Mouse (Mus musculus): ENCODE measurements around the gene Arpc2. TPM values are rescaled to one million over a fixed set of nuclear protein-coding genes. Genes with fewer than 3 reads are reported as not detected.

The Arpc2 gene
- polyA plus RNA-seq, 1 experiment from 2014 or later, result 316 TPM

- no peak for DNase-seq (ENCODE audit: low spot score, missing footprints)
- 85% methylated on average over 5 of the region's 5 CpGs for WGBS
- H3K9me3 ChIP-seq (ENCODE audit: control insufficient read depth, low read length), result no peaks in the 10 kb centered on the region
- no peaks in the 10 kb centered on the region for H3K36me3 ChIP-seq (ENCODE audit: control insufficient read depth, insufficient read depth, low read length)
- H3K27ac ChIP-seq (ENCODE audit: low read depth, low read length), result no peak overlapping the region
- ATAC-seq (ENCODE audit: low FRiP score), result no peak
- peaks cover 2% of the 10 kb centered on the region for H3K27me3 ChIP-seq (ENCODE audit: control insufficient read depth, insufficient read depth, low read length)
- H3K4me3 ChIP-seq (ENCODE audit: low read depth, low read length), result no peak overlapping the region
- H3K4me2 ChIP-seq, result no peak overlapping the region
- peaks cover 18% of the 10 kb centered on the region for H3K4me1 ChIP-seq (ENCODE audit: control insufficient read depth, insufficient read depth, low read length)
- H3K9ac ChIP-seq (ENCODE audit: low read length), result no peak overlapping the region
These were observed 63.1 kb downstream of the Arpc2 start for GRCm38 (mm10) chr1:74298996-74299395.

- no peak overlapping the region for H3K4me3 ChIP-seq (ENCODE audit: low read depth, low read length)
- no peaks in the 10 kb centered on the region for H3K9me3 ChIP-seq (ENCODE audit: control insufficient read depth, low read length)
- H3K4me1 ChIP-seq (ENCODE audit: control insufficient read depth, insufficient read depth, low read length), result peaks cover 15% of the 10 kb centered on the region
- H3K27ac ChIP-seq (ENCODE audit: low read depth, low read length), result no peak overlapping the region
- no peaks in the 10 kb centered on the region for H3K36me3 ChIP-seq (ENCODE audit: control insufficient read depth, insufficient read depth, low read length)
- H3K9ac ChIP-seq (ENCODE audit: low read length), result no peak overlapping the region
- no peak for ATAC-seq (ENCODE audit: low FRiP score)
- WGBS, result 87% methylated on average over 6 of the region's 6 CpGs
- H3K27me3 ChIP-seq (ENCODE audit: control insufficient read depth, insufficient read depth, low read length), result peaks cover 3% of the 10 kb centered on the region
- no peak for DNase-seq (ENCODE audit: low spot score, missing footprints)
- no peak overlapping the region for H3K4me2 ChIP-seq
These were observed 64.6 kb downstream of the Arpc2 start for GRCm38 (mm10) chr1:74300347-74301110.

- no peak overlapping the region for H3K27ac ChIP-seq (ENCODE audit: low read depth, low read length)
- ATAC-seq (ENCODE audit: low FRiP score), result no peak
- H3K4me1 ChIP-seq (ENCODE audit: control insufficient read depth, insufficient read depth, low read length), result peaks cover 8% of the 10 kb centered on the region
- no peak for DNase-seq (ENCODE audit: low spot score, missing footprints)
- no peak overlapping the region for H3K4me2 ChIP-seq
- no peaks in the 10 kb centered on the region for H3K9me3 ChIP-seq (ENCODE audit: control insufficient read depth, low read length)
- WGBS, result 93% methylated on average over 7 of the region's 7 CpGs
- no peak overlapping the region for H3K4me3 ChIP-seq (ENCODE audit: low read depth, low read length)
- H3K9ac ChIP-seq (ENCODE audit: low read length), result no peak overlapping the region
- no peaks in the 10 kb centered on the region for H3K36me3 ChIP-seq (ENCODE audit: control insufficient read depth, insufficient read depth, low read length)
- H3K27me3 ChIP-seq (ENCODE audit: control insufficient read depth, insufficient read depth, low read length), result peaks cover 3% of the 10 kb centered on the region
These were observed 66.3 kb downstream of the Arpc2 start for GRCm38 (mm10) chr1:74302229-74302628.

- Histone ChIP-seq H3K4me3 (ENCODE audit: low read depth, low read length) (no peak overlapping the region), H3K9me3 (ENCODE audit: control insufficient read depth, low read length) (no peaks in the 10 kb centered on the region), H3K4me2 (no peak overlapping the region), H3K9ac (ENCODE audit: low read length) (no peak overlapping the region), H3K27me3 (ENCODE audit: control insufficient read depth, insufficient read depth, low read length) (peaks cover 3% of the 10 kb centered on the region), H3K27ac (ENCODE audit: low read depth, low read length) (no peak overlapping the region), H3K36me3 (ENCODE audit: control insufficient read depth, insufficient read depth, low read length) (no peaks in the 10 kb centered on the region), H3K4me1 (ENCODE audit: control insufficient read depth, insufficient read depth, low read length) (peaks cover 8% of the 10 kb centered on the region)
- ATAC-seq (ENCODE audit: low FRiP score) (no peak), DNase-seq (ENCODE audit: low spot score, missing footprints) (no peak)
- WGBS, result 90% methylated on average over 2 of the region's 2 CpGs
These were observed 67.0 kb downstream of the Arpc2 start for GRCm38 (mm10) chr1:74302835-74303234.

GRCm38 (mm10) chr1:74303509-74304338 is 67.8 kb downstream of the Arpc2 start:
- Histone ChIP-seq H3K36me3 (ENCODE audit: control insufficient read depth, insufficient read depth, low read length) (no peaks in the 10 kb centered on the region), H3K27ac (ENCODE audit: low read depth, low read length) (no peak overlapping the region), H3K9me3 (ENCODE audit: control insufficient read depth, low read length) (no peaks in the 10 kb centered on the region), H3K4me3 (ENCODE audit: low read depth, low read length) (peak overlapping the region; percentile 45), H3K9ac (ENCODE audit: low read length) (peak overlapping the region; percentile 67), H3K4me2 (peak overlapping the region; percentile 88), H3K27me3 (ENCODE audit: control insufficient read depth, insufficient read depth, low read length) (peaks cover 3% of the 10 kb centered on the region), H3K4me1 (ENCODE audit: control insufficient read depth, insufficient read depth, low read length) (peaks cover 8% of the 10 kb centered on the region)
- ATAC-seq (ENCODE audit: low FRiP score) (peak; percentile 80), DNase-seq (ENCODE audit: low spot score, missing footprints) (peak; percentile 94)
- 1% methylated on average over 52 of the region's 56 CpGs for WGBS

GRCm38 (mm10) chr1:74304339-74304790 is 68.5 kb downstream of the Arpc2 start:
- H3K9ac ChIP-seq (ENCODE audit: low read length), result peak overlapping the region; percentile 67
- DNase-seq (ENCODE audit: low spot score, missing footprints) (no peak), ATAC-seq (ENCODE audit: low FRiP score) (no peak)
- H3K4me3 ChIP-seq (ENCODE audit: low read depth, low read length), result peak overlapping the region; percentile 45
- no peaks in the 10 kb centered on the region for H3K36me3 ChIP-seq (ENCODE audit: control insufficient read depth, insufficient read depth, low read length)
- H3K4me1 ChIP-seq (ENCODE audit: control insufficient read depth, insufficient read depth, low read length), result peaks cover 8% of the 10 kb centered on the region
- H3K4me2 ChIP-seq, result peak overlapping the region; percentile 88
- no peak overlapping the region for H3K27ac ChIP-seq (ENCODE audit: low read depth, low read length)
- no peaks in the 10 kb centered on the region for H3K9me3 ChIP-seq (ENCODE audit: control insufficient read depth, low read length)
- H3K27me3 ChIP-seq (ENCODE audit: control insufficient read depth, insufficient read depth, low read length), result peaks cover 3% of the 10 kb centered on the region
- WGBS, result 6% methylated on average over 12 of the region's 12 CpGs

- Histone ChIP-seq H3K4me3 (ENCODE audit: low read depth, low read length) (no peak overlapping the region), H3K9ac (ENCODE audit: low read length) (no peak overlapping the region), H3K4me2 (no peak overlapping the region), H3K27me3 (ENCODE audit: control insufficient read depth, insufficient read depth, low read length) (peaks cover 3% of the 10 kb centered on the region), H3K9me3 (ENCODE audit: control insufficient read depth, low read length) (no peaks in the 10 kb centered on the region), H3K4me1 (ENCODE audit: control insufficient read depth, insufficient read depth, low read length) (peaks cover 8% of the 10 kb centered on the region), H3K36me3 (ENCODE audit: control insufficient read depth, insufficient read depth, low read length) (no peaks in the 10 kb centered on the region), H3K27ac (ENCODE audit: low read depth, low read length) (no peak overlapping the region)
- 76% methylated on average over 4 of the region's 4 CpGs for WGBS
- ATAC-seq (ENCODE audit: low FRiP score) (no peak), DNase-seq (ENCODE audit: low spot score, missing footprints) (no peak)
These were observed 69.1 kb downstream of the Arpc2 start for GRCm38 (mm10) chr1:74304946-74305345.

- H3K27ac ChIP-seq (ENCODE audit: low read depth, low read length), result no peak within 1 kb of the TSS
- H3K9ac ChIP-seq (ENCODE audit: low read length), result no peak within 1 kb of the TSS
- ATAC-seq (ENCODE audit: low FRiP score) (no peak), DNase-seq (ENCODE audit: low spot score, missing footprints) (no peak)
- no peaks in the 10 kb centered on the region for H3K9me3 ChIP-seq (ENCODE audit: control insufficient read depth, low read length)
- H3K36me3 ChIP-seq (ENCODE audit: control insufficient read depth, insufficient read depth, low read length), result no peaks in the 10 kb centered on the region
- peaks cover 3% of the 10 kb centered on the region for H3K27me3 ChIP-seq (ENCODE audit: control insufficient read depth, insufficient read depth, low read length)
- 96% methylated on average over 2 of the region's 2 CpGs for WGBS
- peak within 1 kb of the TSS; percentile 88 for H3K4me2 ChIP-seq
- peaks cover 8% of the 10 kb centered on the region for H3K4me1 ChIP-seq (ENCODE audit: control insufficient read depth, insufficient read depth, low read length)
- H3K4me3 ChIP-seq (ENCODE audit: low read depth, low read length), result no peak within 1 kb of the TSS
These were observed 69.6 kb downstream of the Arpc2 start, which contains the start of gene Tmbim1 for GRCm38 (mm10) chr1:74305522-74305921. TSS of gene Tmbim1 (minus strand) at chr1:74305622.

- peaks cover 8% of the 10 kb centered on the region for H3K4me1 ChIP-seq (ENCODE audit: control insufficient read depth, insufficient read depth, low read length)
- WGBS, result 100% methylated on average over 1 of the region's 1 CpGs
- H3K4me3 ChIP-seq (ENCODE audit: low read depth, low read length), result no peak overlapping the region
- no peaks in the 10 kb centered on the region for H3K36me3 ChIP-seq (ENCODE audit: control insufficient read depth, insufficient read depth, low read length)
- no peaks in the 10 kb centered on the region for H3K9me3 ChIP-seq (ENCODE audit: control insufficient read depth, low read length)
- no peak overlapping the region for H3K9ac ChIP-seq (ENCODE audit: low read length)
- H3K27ac ChIP-seq (ENCODE audit: low read depth, low read length), result no peak overlapping the region
- DNase-seq (ENCODE audit: low spot score, missing footprints), result no peak
- peaks cover 3% of the 10 kb centered on the region for H3K27me3 ChIP-seq (ENCODE audit: control insufficient read depth, insufficient read depth, low read length)
- no peak for ATAC-seq (ENCODE audit: low FRiP score)
- H3K4me2 ChIP-seq, result no peak overlapping the region
These were observed 71.3 kb downstream of the Arpc2 start for GRCm38 (mm10) chr1:74307146-74307545.

Data from midbrain, embryonic 11.5 days (tissue).